Mouse (Mus musculus) lung, embryonic 14.5 days (tissue): ENCODE measurements at regions not wholly inside any gene's neighbourhood (a gene's known extent, or its start where the extent isn't known, plus 50 kb on each side); places are given as distances from the start of the nearest gene placed in this dataset.

ENCODE experiments used
- ATAC-seq: fragments of 200-750 bp; cut with Nextera tagmentation; 2 replicates; pipeline ENCODE4 v1.8.0; 2017; ENCODE audit warnings: mild to moderate bottlenecking, moderate TSS enrichment, moderate library complexity; ENCODE audit not compliant: insufficient read depth
- DNase-seq: peaks from one replicate; pipeline ENCODE4 v3.0.0-alpha.2; 2015
- H3K27ac ChIP-seq: fragments of 300-500 bp; sonication (generic); 2 replicates; pipeline ENCODE4 v1.5.1; 2014; ENCODE audit warnings: low read depth, mild to moderate bottlenecking, moderate library complexity
- H3K27me3 ChIP-seq: fragments of 300-500 bp; sonication (generic); 2 replicates; pipeline ENCODE4 v1.6.1; 2014; ENCODE audit warnings: low read length, control low read depth; ENCODE audit not compliant: insufficient read depth
- H3K36me3 ChIP-seq: fragments of 300-500 bp; sonication (generic); 2 replicates; pipeline ENCODE4 v1.6.1; 2014; ENCODE audit warnings: control low read depth; ENCODE audit not compliant: insufficient read depth
- H3K4me1 ChIP-seq: fragments of 300-500 bp; sonication (generic); 2 replicates; pipeline ENCODE4 v1.6.1; 2014; ENCODE audit warnings: antibody characterized with exemption, control low read depth; ENCODE audit not compliant: insufficient read depth
- H3K4me2 ChIP-seq: fragments of 300-500 bp; sonication (generic); 2 replicates; pipeline ENCODE4 v1.6.1; 2014; ENCODE audit warnings: mild to moderate bottlenecking
- H3K4me3 ChIP-seq: fragments of 300-500 bp; sonication (generic); 2 replicates; pipeline ENCODE4 v1.5.1; 2014; ENCODE audit warnings: low read depth, low read length
- H3K9ac ChIP-seq: fragments of 300-500 bp; sonication (generic); 2 replicates; pipeline ENCODE4 v1.6.1; 2014
- H3K9me3 ChIP-seq: fragments of 300-500 bp; sonication (generic); 2 replicates; pipeline ENCODE4 v1.6.1; 2016; ENCODE audit warnings: low read depth, low read length, control low read depth
- CTCF ChIP-seq: IDR thresholded peaks from 2 replicates; pipeline ENCODE4 v1.5.1; 2016; ENCODE audit warnings: antibody characterized with exemption, low read depth
- WGBS: fragments of 180-500 bp; shearing (Covaris S2); extraction: QIAGEN DNeasy Blood & Tissue Kit; methylation state at CpG from one replicate; pipeline ENCODE4 v1.1.7; 2014; 5-methylcytosine and 5-hydroxymethylcytosine counted together

DNA sequence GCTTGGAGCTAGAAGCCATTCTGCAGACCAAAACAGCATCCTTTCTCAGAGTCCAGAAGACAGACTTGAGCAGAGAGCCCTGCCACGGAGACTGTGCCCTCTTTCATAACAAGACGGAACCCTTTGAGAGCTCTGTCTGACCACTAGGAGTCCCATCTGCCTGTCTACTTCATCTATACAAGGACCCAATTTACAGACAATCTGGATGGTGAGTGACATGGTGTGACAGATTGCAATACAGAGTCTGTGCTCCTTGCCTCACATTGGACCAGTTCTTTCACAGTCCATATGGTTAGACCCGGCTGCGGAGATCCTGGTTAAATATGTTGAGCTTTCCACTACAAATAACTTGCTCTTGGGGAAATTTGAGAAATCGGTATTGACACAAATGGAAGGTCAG lies 410.9 kb downstream of the Gxylt1 start:
- H3K9me3 ChIP-seq: no peaks in the 10 kb centered on the region
- H3K27me3 ChIP-seq: no peaks in the 10 kb centered on the region
- ATAC-seq (no peak), DNase-seq (no peak)
- H3K36me3 ChIP-seq: no peaks in the 10 kb centered on the region
- no peaks in the 10 kb centered on the region for H3K4me1 ChIP-seq
- no peak overlapping the region for H3K9ac ChIP-seq
- no peak overlapping the region for H3K27ac ChIP-seq
- peak; percentile 16; the same call in 1 of the 2 replicates for TF ChIP-seq CTCF
- H3K4me3 ChIP-seq: no peak overlapping the region
- H3K4me2 ChIP-seq: no peak overlapping the region
- 83% methylated on average over 5 of the region's 5 CpGs for WGBS

GRCm38 (mm10) chr15:92850854-92851253 lies 424.1 kb downstream of the Gxylt1 start:
- H3K4me2 ChIP-seq: no peak overlapping the region
- TF ChIP-seq CTCF: no peak
- DNase-seq (no peak), ATAC-seq (no peak)
- H3K27me3 ChIP-seq: no peaks in the 10 kb centered on the region
- H3K9me3 ChIP-seq: no peaks in the 10 kb centered on the region
- H3K4me1 ChIP-seq: no peaks in the 10 kb centered on the region
- H3K4me3 ChIP-seq: no peak overlapping the region
- 26% methylated on average over 5 of the region's 5 CpGs for WGBS
- no peak overlapping the region for H3K9ac ChIP-seq
- H3K27ac ChIP-seq: no peak overlapping the region
- no peaks in the 10 kb centered on the region for H3K36me3 ChIP-seq

DNA sequence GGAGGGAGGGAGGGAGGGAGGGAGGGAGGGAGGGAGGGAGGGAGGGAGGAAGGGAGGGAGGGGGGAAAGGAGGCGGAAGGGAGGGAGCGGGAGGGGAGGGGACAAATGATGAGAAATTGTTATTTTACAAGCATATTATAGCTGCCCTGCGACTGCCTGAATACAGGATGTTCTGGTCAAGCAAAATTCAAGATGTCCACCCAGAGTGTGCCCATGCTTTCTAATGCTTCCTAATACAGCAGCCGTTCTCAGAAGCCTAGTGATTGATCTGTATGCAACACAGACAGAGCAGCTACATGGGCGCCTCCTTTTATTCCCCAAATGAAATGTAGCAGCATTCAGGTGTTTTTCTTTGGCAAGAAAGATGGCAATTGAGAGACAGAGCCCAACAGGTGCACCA lies 434.9 kb downstream of the Gxylt1 start:
- DNase-seq (no peak), ATAC-seq (no peak)
- TF ChIP-seq CTCF: no peak
- Histone ChIP-seq H3K27ac (no peak overlapping the region), H3K4me3 (no peak overlapping the region), H3K9me3 (no peaks in the 10 kb centered on the region), H3K36me3 (no peaks in the 10 kb centered on the region), H3K4me2 (no peak overlapping the region), H3K4me1 (no peaks in the 10 kb centered on the region), H3K27me3 (no peaks in the 10 kb centered on the region), H3K9ac (no peak overlapping the region)
- 85% methylated on average over 5 of the region's 5 CpGs for WGBS

- no peak for TF ChIP-seq CTCF
- Histone ChIP-seq H3K9ac (no peak overlapping the region), H3K27ac (no peak overlapping the region), H3K27me3 (no peaks in the 10 kb centered on the region), H3K9me3 (no peaks in the 10 kb centered on the region), H3K4me1 (no peaks in the 10 kb centered on the region), H3K4me2 (no peak overlapping the region), H3K36me3 (no peaks in the 10 kb centered on the region), H3K4me3 (no peak overlapping the region)
- 63% methylated on average over 4 of the region's 4 CpGs for WGBS
- DNase-seq (no peak), ATAC-seq (no peak)
These were observed 435.4 kb downstream of the Gxylt1 start for GRCm38 (mm10) chr15:92839611-92840010.

DNA sequence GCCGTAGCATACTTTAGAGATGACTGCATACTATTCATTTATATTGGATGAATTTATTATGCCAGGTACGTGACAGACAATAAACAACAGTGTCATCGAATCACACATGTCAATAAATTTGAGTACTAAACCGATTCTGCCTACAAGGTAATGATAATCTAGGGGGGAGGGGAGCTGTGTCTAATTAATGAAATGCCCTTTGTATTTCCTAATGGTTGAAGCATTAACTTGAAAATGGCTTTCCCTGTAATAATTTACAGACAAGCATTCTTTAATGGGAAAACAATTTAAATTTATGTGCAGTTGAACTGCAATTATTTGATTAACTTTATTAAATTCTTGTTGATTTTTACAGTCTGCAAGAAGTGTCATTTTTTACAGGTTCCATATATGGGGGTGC lies 429.5 kb downstream of the Pdzrn4 start:
- ATAC-seq: no peak
- Histone ChIP-seq H3K9ac (no peak overlapping the region), H3K4me3 (no peak overlapping the region), H3K4me2 (no peak overlapping the region), H3K36me3 (no peaks in the 10 kb centered on the region), H3K9me3 (no peaks in the 10 kb centered on the region), H3K27ac (no peak overlapping the region), H3K4me1 (no peaks in the 10 kb centered on the region), H3K27me3 (no peaks in the 10 kb centered on the region)
- 78% methylated on average over 4 of the region's 4 CpGs for WGBS
- TF ChIP-seq CTCF: no peak
- no peak for DNase-seq
